Mouse (Mus musculus) gastrocnemius, postnatal 14 days (tissue): ENCODE data around the gene Scgb1b18. TPM values are rescaled to one million over a fixed set of nuclear protein-coding genes. Genes with fewer than 3 reads are reported as not detected.
"Not testable (repeated sequence)": the region's sequence is repeated elsewhere in the genome, so short reads cannot be mapped to it uniquely, and the experiment has no call there.

ENCODE experiments used
- DNase-seq: peaks from one replicate; pipeline ENCODE4 v3.0.0; 2021; ENCODE audit warnings: mixed read lengths
- intact Hi-C: fragments of 180-260 bp; cut with DNase I; formaldehyde crosslinking; loops from one replicate; pipeline ENCODE4 v1.15.1; 2025; ENCODE audit warnings: low total_unique reads
- long read RNA-seq, 2 experiments: library from polyadenylated mRNA; stranded (forward); transcript quantifications; one replicate each; pipeline ENCODE4 v2.0.0; 2021
- total RNA-seq, 2 experiments: library from RNA; stranded (reverse); gene quantifications; 2 replicates each; pipeline ENCODE4 v1.2.3; 2021

Scgb1b18 gene
- not detected for total RNA-seq
- long read RNA-seq, experiment 1: 0 reads
- long read RNA-seq, experiment 2: 0 reads

DNA sequence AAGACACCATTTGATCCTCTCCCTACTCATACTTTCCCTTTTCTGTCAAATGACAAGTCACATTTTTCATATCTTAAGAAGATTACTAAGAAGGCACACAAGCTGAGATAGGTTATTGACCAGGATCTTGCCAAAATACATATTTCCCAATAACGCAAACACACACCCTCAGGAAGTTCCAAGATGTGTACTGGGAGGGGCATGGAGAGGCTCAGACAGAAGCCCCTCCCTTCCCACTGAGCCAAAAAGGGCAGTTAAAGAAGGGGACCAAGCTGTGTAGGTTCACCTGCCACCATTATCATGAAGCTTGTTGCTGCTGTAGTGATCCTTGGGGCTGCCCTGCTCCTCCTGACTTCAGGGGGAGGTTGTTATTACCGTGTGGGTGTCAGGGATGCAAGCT lies at the start of gene Scgb1b18:
Gene Scgb1b18, plus strand, starts transcription at position 301 of the 400 bp plus-strand sequence.
- DNase-seq, intact Hi-C loops: not testable (repeated sequence)

DNA sequence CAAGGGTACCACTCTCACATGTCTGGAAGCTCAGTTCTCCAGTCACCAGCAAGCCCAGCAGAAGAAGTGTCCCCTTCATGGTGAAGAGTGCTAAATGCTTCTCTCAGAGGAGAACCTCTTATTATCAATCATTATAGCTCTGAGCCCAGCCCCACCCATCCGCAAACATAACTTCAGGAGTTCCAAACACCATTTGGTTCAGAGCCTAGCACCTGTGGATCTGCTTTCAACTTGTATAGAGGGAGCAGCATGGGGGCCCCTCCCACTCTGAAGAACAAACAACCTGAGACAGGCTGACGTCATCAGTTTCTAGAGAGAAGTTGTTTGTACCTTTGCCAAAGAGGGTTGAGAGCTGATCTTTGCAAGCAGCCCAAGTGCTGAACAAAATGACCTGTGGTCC lies 11.6 kb upstream of the Scgb1b18 start, which contains the start of gene Scgb2b18:
Gene Scgb2b18, minus strand, starts transcription at position 101 of the 400 bp plus-strand sequence.
- intact Hi-C loops, DNase-seq: not testable (repeated sequence)

Other genes starting within 250 kb of the Scgb1b18 start
- gene Scgb2b17, start 129.0 kb upstream of the Scgb1b18 start, total RNA-seq: not detected
- not detected for gene Scgb1b17, start 122.1 kb upstream of the Scgb1b18 start, total RNA-seq
- gene Scgb2b18, start 11.7 kb upstream of the Scgb1b18 start, total RNA-seq: not detected
- gene Scgb2b19, start 94.8 kb downstream of the Scgb1b18 start, total RNA-seq: not detected
- not detected for gene Scgb1b19, start 101.7 kb downstream of the Scgb1b18 start, total RNA-seq
- gene Scgb2b20, start 180.8 kb downstream of the Scgb1b18 start, total RNA-seq: not detected
- gene Scgb1b20, start 187.7 kb downstream of the Scgb1b18 start, total RNA-seq: not detected